Mouse (Mus musculus) kidney, postnatal 0 days (tissue): Measurements from ENCODE around the gene Rad9b. TPM values are rescaled to one million over a fixed set of nuclear protein-coding genes. Genes with fewer than 3 reads are reported as not detected.

ENCODE experiments used
- ATAC-seq: fragments of 200-750 bp; cut with Nextera tagmentation; replicated peaks from 2 replicates; pipeline ENCODE4 v1.8.0; 2017; ENCODE audit warnings: low read depth, moderate number of reproducible peaks, moderate TSS enrichment, moderate library complexity; ENCODE audit not compliant: low FRiP score
- DNase-seq: peaks from one replicate; pipeline ENCODE4 v3.0.0-alpha.2; 2016; ENCODE audit warnings: low spot score
- H3K27ac ChIP-seq: fragments of 300-500 bp; sonication (generic); 2 replicates; pipeline ENCODE4 v1.5.1; 2014; ENCODE audit warnings: mild to moderate bottlenecking
- H3K27me3 ChIP-seq: fragments of 300-500 bp; sonication (generic); 2 replicates; pipeline ENCODE4 v1.6.1; 2014; ENCODE audit warnings: low read length, mixed read lengths; ENCODE audit not compliant: insufficient read depth
- H3K36me3 ChIP-seq: fragments of 300-500 bp; sonication (generic); 2 replicates; pipeline ENCODE4 v1.6.1; 2014; ENCODE audit warnings: low read length, mixed read lengths; ENCODE audit not compliant: insufficient read depth
- H3K4me1 ChIP-seq: fragments of 300-500 bp; sonication (generic); replicated peaks from 2 replicates; pipeline ENCODE4 v1.6.1; 2014; ENCODE audit warnings: antibody characterized with exemption, low read length, mixed read lengths; ENCODE audit not compliant: insufficient read depth
- H3K4me2 ChIP-seq: fragments of 300-500 bp; sonication (generic); 2 replicates; pipeline ENCODE4 v1.6.1; 2014; ENCODE audit warnings: mild to moderate bottlenecking, low read length, moderate library complexity, mixed read lengths
- H3K4me3 ChIP-seq: fragments of 300-500 bp; sonication (generic); replicated peaks from 2 replicates; pipeline ENCODE4 v1.5.1; 2014; ENCODE audit warnings: low read depth, low read length
- H3K9ac ChIP-seq: fragments of 300-500 bp; sonication (generic); 2 replicates; pipeline ENCODE4 v1.6.1; 2014; ENCODE audit warnings: low read depth, low read length
- H3K9me3 ChIP-seq: fragments of 300-500 bp; sonication (generic); replicated peaks from 2 replicates; pipeline ENCODE4 v1.6.1; 2016; ENCODE audit warnings: low read length, inconsistent platforms, mixed read lengths
- CTCF ChIP-seq: IDR thresholded peaks from 2 replicates; pipeline ENCODE4 v1.5.1; 2016; ENCODE audit warnings: antibody characterized with exemption, low read depth, mild to moderate bottlenecking, moderate library complexity
- WGBS: fragments of 180-500 bp; shearing (Covaris S2); extraction: QIAGEN DNeasy Blood & Tissue Kit; methylation state at CpG from one replicate; pipeline ENCODE4 v1.1.7; 2014; 5-methylcytosine and 5-hydroxymethylcytosine counted together
- polyA plus RNA-seq: library from polyadenylated mRNA; unstranded; fragments of >200 nt; fragmentation: Nextera tagmentation; extraction: Ambion mirVana; gene quantifications from 2 replicates; pipeline ENCODE4 v1.2.1, GENCODE M21; 2015

Rad9b gene
- polyA plus RNA-seq, 1 experiment from 2014 or later, result 11.8 TPM

DNA sequence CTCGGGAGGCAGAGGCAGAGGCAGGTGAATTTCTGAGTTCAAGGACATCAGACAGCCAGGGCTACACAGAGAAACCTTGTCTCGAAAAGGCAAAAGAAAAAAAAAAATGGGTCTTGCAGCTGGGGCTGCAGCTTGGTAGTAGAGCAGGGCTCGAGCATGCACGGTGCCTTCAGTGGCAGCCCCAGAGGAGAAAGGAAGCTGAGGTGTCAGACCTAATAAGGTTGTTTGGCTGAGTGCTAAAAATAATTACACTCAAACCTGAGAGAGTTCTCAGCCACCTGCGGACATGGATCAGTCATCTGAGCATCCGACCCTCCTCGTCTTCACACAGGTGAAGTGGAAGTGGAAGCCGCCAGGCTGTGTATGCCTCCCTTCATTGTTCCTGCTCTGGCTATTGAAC lies 43.3 kb downstream of the Rad9b start:
- Histone ChIP-seq H3K9me3 (no peaks in the 10 kb centered on the region), H3K27me3 (no peaks in the 10 kb centered on the region), H3K36me3 (peaks cover 14% of the 10 kb centered on the region), H3K4me1 (peaks cover 10% of the 10 kb centered on the region; the same call in 1 of the 2 replicates), H3K4me3 (no peak overlapping the region), H3K27ac (no peak overlapping the region), H3K4me2 (no peak overlapping the region), H3K9ac (no peak overlapping the region)
- 77% methylated on average over 8 of the region's 8 CpGs for WGBS
- DNase-seq (no peak), ATAC-seq (no peak)
- no peak for TF ChIP-seq CTCF

DNA sequence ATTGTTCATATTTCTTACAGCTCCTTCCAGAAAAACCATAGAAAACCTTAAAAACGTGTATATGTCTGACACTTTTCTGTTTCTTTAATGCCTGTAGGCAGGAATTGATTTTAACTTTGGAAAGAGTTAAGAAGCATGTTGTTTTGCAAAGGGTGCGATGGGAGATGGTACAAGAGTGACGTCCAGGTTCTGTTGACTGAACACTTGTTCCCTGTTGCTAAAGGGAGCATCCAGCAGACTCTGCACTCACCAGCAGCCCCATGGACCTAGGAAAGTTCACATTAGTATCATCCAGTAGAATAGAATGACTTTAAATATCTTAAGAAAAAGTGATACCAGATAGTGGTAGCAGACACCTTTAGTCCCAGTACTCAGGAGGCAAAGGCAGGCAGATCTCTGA lies 47.5 kb downstream of the Rad9b start:
- 90% methylated on average over 3 of the region's 3 CpGs for WGBS
- H3K9me3 ChIP-seq, result no peaks in the 10 kb centered on the region
- TF ChIP-seq CTCF, result no peak
- H3K9ac ChIP-seq, result no peak overlapping the region
- no peak for DNase-seq
- no peaks in the 10 kb centered on the region for H3K27me3 ChIP-seq
- ATAC-seq, result no peak
- H3K4me1 ChIP-seq, result peaks cover 11% of the 10 kb centered on the region; the same call in 1 of the 2 replicates
- H3K4me3 ChIP-seq, result no peak overlapping the region
- no peak overlapping the region for H3K4me2 ChIP-seq
- H3K36me3 ChIP-seq, result peaks cover 5% of the 10 kb centered on the region
- no peak overlapping the region for H3K27ac ChIP-seq

DNA sequence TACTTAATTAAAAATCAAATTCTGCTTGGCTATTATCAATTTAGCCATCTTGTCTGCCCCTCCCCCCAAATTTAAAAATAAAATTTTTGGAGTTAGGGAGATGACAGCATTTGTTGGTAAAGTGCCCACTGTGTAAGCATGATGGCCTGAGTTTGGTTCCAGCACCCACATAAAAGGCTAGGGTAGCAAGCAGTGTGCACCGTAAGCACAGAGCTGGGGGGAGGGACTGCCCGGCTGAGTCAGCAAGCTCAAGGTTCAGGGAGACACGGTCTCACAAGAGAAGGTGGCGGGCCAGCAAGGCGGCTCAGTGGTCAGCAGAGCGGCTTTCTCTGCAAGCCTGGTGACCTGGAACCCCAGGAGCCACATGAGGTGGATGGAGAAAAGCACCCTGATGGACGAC lies 48.6 kb downstream of the Rad9b start:
- H3K27ac ChIP-seq, result no peak overlapping the region
- H3K27me3 ChIP-seq, result no peaks in the 10 kb centered on the region
- peaks cover 11% of the 10 kb centered on the region; the same call in 1 of the 2 replicates for H3K4me1 ChIP-seq
- H3K9me3 ChIP-seq, result no peaks in the 10 kb centered on the region
- DNase-seq, result no peak
- no peak for TF ChIP-seq CTCF
- H3K4me2 ChIP-seq, result no peak overlapping the region
- no peak overlapping the region for H3K9ac ChIP-seq
- no peaks in the 10 kb centered on the region for H3K36me3 ChIP-seq
- no peak overlapping the region for H3K4me3 ChIP-seq
- WGBS, result 87% methylated on average over 7 of the region's 7 CpGs
- no peak for ATAC-seq

DNA sequence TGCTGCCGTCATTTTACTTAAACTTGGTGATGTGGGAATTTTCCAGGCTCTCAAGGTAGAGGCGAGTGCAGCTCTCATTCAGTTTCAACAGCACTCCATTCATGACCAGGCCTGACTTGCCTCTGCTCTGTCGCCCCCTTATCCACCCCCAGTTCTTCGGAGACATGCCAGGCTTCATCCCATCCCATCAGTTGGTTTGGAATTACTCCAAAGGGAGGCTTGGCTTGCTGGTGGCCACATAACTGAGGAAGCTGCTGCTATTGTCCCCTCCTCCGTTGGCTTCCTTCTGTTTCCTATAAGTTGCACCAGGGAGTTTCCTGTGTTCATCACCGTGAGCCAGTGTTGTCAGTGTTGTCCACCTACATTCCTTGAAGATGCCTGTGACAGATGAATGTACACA lies 49.5 kb downstream of the Rad9b start:
- no peak for ATAC-seq
- no peak overlapping the region for H3K27ac ChIP-seq
- DNase-seq, result peak; percentile 33
- H3K4me2 ChIP-seq, result no peak overlapping the region
- H3K9me3 ChIP-seq, result no peaks in the 10 kb centered on the region
- WGBS, result 55% methylated on average over 6 of the region's 6 CpGs
- H3K27me3 ChIP-seq, result no peaks in the 10 kb centered on the region
- no peaks in the 10 kb centered on the region for H3K36me3 ChIP-seq
- no peak for TF ChIP-seq CTCF
- no peak overlapping the region for H3K4me3 ChIP-seq
- no peak overlapping the region for H3K9ac ChIP-seq
- H3K4me1 ChIP-seq, result peaks cover 11% of the 10 kb centered on the region; the same call in 1 of the 2 replicates

DNA sequence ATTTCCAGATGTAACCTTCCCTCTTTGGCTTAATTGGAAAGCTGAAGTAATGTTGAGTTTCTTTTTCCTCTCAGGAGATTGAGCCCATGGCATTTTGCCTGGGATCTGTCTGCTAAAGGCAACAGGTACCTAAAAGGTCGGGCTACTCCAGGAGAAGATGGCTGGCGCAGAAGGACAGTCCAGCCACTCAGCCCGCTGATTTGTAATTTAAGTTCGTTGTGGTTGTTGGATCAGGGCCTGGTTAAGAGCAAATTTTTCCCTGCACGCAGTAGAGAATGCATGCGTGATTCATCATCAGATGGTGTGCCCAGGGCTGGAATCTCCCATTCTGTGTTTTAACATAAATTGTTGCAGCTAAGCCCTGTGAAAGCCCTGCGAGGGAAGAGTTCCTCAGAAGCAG lies 50.1 kb downstream of the Rad9b start:
- Histone ChIP-seq H3K4me3 (no peak overlapping the region), H3K27me3 (no peaks in the 10 kb centered on the region), H3K4me1 (peaks cover 11% of the 10 kb centered on the region; the same call in 1 of the 2 replicates), H3K4me2 (no peak overlapping the region), H3K9ac (no peak overlapping the region), H3K27ac (0 out of 2 replicates have a peak overlapping the region, but pooled peaks have one; percentile 9), H3K36me3 (no peaks in the 10 kb centered on the region), H3K9me3 (no peaks in the 10 kb centered on the region)
- TF ChIP-seq CTCF, result no peak
- 73% methylated on average over 7 of the region's 7 CpGs for WGBS
- ATAC-seq (no peak), DNase-seq (no peak)

DNA sequence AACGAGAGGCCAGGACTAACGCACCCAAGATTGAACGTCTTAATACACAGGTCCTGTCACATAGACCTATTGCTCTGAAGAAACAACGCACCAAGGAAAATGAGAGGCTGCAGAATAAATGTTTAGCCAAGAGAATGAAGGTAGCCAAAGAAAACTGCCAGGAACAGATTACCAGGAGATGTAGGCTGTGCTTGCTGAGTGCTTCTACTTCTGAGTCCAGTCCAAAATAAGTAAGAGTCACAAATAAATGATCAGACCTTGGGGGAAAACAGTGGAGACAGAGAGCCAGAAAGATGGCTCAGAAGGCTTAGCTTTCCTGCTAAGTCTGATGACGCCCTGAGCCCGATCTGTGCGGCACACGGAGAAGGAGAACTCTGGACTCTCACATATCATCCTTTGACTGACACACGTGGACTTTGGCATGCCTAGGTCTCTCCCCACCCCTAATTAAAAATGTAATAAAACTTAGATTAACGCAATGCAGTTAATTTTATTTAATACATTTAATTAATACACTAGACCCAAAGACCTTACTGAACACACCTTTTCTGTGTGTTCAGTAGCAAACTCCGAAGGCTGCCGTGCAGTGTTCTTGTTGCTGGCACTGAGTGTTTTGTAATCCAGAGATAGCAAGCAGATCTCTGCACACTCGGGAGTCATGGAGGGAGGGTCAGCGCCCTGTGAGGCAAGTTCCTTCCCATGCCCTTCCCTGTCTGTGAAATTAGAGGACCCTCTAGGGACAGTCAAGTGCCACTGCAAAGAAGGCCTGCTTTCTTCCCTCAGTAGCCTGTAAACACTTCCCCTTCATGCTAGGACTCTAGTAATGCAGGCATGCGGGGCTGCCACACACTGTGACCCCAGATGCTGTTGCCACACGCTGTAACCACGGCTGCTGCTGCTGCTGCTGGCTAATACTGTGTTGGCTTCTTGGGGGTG lies 51.0 kb downstream of the Rad9b start:
- DNase-seq (peak; percentile 62), ATAC-seq (0 out of 2 replicates have a peak, but pooled peaks have one; percentile 10)
- 61% methylated on average over 17 of the region's 17 CpGs for WGBS

More for the DNA sequence above, 51.0 kb downstream of the Rad9b start:
- Histone ChIP-seq H3K4me2 (no peak overlapping the region), H3K27ac (0 out of 2 replicates have a peak overlapping the region, but pooled peaks have one; percentile 2), H3K9ac (no peak overlapping the region), H3K4me3 (no peak overlapping the region), H3K36me3 (no peaks in the 10 kb centered on the region), H3K4me1 (peaks cover 11% of the 10 kb centered on the region; the same call in 1 of the 2 replicates), H3K27me3 (no peaks in the 10 kb centered on the region), H3K9me3 (no peaks in the 10 kb centered on the region)
- peak; percentile 56 for TF ChIP-seq CTCF
